Mouse (Mus musculus): ENCODE measurements at regions not wholly inside any gene's neighbourhood (a gene's known extent, or its start where the extent isn't known, plus 50 kb on each side); places are given as distances from the start of the nearest gene placed in this dataset.

DNA sequence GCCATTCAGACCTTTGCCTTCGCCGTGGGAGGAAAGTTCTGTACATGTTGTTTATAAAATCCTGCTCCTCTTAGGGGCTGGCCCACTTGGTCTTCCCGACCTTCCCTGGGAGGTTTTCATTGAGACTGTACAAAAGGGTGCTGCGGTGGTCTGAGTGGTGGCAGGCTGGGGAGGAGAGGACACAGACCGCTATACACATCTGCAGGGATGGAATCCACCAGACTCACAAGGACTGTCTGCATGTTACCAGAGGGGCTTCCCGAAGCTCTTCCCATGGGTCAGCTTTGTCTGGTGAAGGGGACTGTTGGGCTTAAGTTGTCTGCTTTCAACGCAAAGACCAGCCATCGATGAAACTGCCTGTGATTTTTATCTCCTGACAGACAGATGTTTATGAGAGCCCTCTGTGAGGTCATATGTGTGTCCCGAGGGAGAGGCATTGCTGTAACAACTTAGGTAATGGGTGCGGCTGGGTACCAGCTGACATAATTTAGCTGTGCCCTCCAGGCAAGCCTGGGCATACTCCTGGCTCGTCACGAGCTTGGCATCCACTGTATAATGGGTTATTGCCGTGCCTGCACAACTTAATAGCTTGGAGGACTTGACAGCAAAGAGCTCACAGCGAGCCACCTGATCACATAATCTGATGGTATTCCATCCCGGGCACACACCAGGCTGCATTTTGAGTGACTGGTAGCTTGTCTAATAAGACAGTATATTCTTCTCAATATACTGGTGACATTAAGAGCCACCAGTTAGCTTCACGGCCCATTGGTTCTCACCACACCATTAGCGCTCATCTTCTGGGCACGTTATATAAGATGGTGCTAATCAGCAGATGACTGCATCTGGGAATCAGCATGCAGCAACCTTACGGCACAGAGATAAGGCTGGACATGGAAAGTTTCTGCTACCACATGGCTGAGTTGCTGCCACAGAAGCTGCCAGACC, 128.7 kb downstream of the Ptger3 start:
- Histone ChIP-seq H3K4me3 (replicated peaks; ENCODE audit: insufficient read depth, low read depth, low read length) (no peak overlapping the region), H3K27ac (ENCODE audit: insufficient read depth, low read length) (no peak overlapping the region), H3K27me3 (ENCODE audit: control insufficient read depth, insufficient read depth, low read length) (no peaks in the 10 kb centered on the region; the same call in 1 of the 2 replicates), H3K4me1 (ENCODE audit: control insufficient read depth, insufficient read depth, low read length) (no peaks in the 10 kb centered on the region)
- no peak for DNase-seq
- 84% methylated on average over 19 of the region's 19 CpGs for WGBS
- TF ChIP-seq POLR2A (IDR thresholded peaks at IDR 0.05; ENCODE audit: borderline replicate concordance, insufficient read depth, low read length): no peak
- no peak for TF ChIP-seq CTCF (IDR thresholded peaks at IDR 0.05; ENCODE audit: borderline replicate concordance, insufficient read depth, low read depth, low read length)
